Comparison of ENCODE assay signal across 9 mouse cellular contexts in the genomic region with DNA sequence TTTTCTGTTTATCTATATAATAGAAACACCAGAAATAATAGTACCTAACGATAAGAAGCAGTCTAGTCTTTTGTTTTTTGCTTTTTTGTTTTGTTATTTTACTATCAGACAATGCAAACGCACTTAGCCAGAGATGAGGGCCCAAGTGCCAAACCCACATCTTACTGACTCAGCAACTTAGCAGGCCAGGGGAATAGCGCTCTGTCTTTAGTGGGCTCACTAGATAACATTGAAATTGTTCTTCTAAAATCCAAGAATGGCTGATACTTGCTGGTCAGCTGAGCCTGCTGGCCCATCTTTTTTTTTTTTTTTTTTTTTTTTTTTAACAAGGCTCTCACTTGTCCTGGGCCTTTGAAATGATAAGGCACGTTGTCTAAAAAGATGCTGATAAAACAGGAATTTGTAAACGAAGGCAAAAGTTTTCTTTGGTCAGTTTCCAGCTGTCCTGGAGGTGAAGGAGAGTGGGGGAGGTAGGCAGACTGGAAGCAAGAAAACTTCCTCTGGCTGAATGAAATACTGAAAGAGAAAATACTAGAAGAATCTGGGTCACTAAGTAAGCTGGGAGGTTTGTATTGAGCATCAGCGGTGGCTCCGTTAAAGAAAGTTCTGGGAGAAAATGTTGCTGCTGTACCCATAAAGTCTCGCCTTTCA.
DNase-seq lines count a peak whose midpoint lies in the region; ATAC-seq and TF ChIP-seq lines count a peak whose summit lies in the region.
"Had no signal": no experiment of that assay in that cellular context is flagged by ENCODE, and none has a peak within 500 bp of the region (broad histone marks: within the 10 kb centered on the region; RNA-seq: fewer than 3 reads in every experiment).

No protein-coding gene starts in this region.

- H3K4me2 ChIP-seq in forebrain, embryonic 11.5 days (ENCODE audit: low read depth, low read length, severe bottlenecking), result no peak overlapping the region
- no peak overlapping the region for H3K4me2 ChIP-seq in forebrain, embryonic 16.5 days (ENCODE audit: low read length)
- peak overlapping the region; percentile 47; the same call in 1 of the 2 replicates for H3K4me2 ChIP-seq in lung, postnatal 0 days (replicated peaks; ENCODE audit: low read depth, low read length)
- no peak overlapping the region for H3K4me2 ChIP-seq in hindbrain, embryonic 14.5 days (replicated peaks)
- no peak overlapping the region; the same call in 1 of the 2 replicates for H3K4me2 ChIP-seq in neural tube, embryonic 13.5 days

- DNase-seq in forebrain, embryonic 11.5 days (ENCODE audit: low spot score), result no peak
- peak; percentile 40 for DNase-seq in lung, postnatal 0 days (ENCODE audit: low spot score)
- no peak for DNase-seq in lung, adult 18-20 months
- no peak for DNase-seq in hindbrain, embryonic 14.5 days (ENCODE audit: low spot score)
- DNase-seq in urinary bladder, postnatal 4 days (ENCODE audit: low spot score in 2 of 2), result no peak
- no peak for DNase-seq in adrenal gland, postnatal 4 days (ENCODE audit: low spot score in 2 of 2)

- H3K36me3 ChIP-seq in forebrain, embryonic 11.5 days (ENCODE audit: control insufficient read depth, insufficient read depth, low read length), result no peaks in the 10 kb centered on the region
- no peaks in the 10 kb centered on the region for H3K36me3 ChIP-seq in forebrain, embryonic 16.5 days (ENCODE audit: control insufficient read depth, insufficient read depth)
- no peaks in the 10 kb centered on the region for H3K36me3 ChIP-seq in lung, postnatal 0 days (ENCODE audit: insufficient read depth, low read length)
- H3K36me3 ChIP-seq in hindbrain, embryonic 14.5 days (replicated peaks; ENCODE audit: control insufficient read depth, insufficient read depth), result no peaks in the 10 kb centered on the region
- H3K36me3 ChIP-seq in neural tube, embryonic 13.5 days, result no peaks in the 10 kb centered on the region

- no peak for TF ChIP-seq EP300 in lung, postnatal 0 days (IDR thresholded peaks at IDR 0.05)

- TF ChIP-seq CTCF in lung, postnatal 0 days (IDR thresholded peaks at IDR 0.05), result no peak

- ATAC-seq in forebrain, embryonic 11.5 days (replicated peaks; ENCODE audit: low FRiP score), result no peak
- ATAC-seq in forebrain, embryonic 16.5 days, result no peak
- no peak for ATAC-seq in lung, postnatal 0 days
- ATAC-seq in hindbrain, embryonic 14.5 days (ENCODE audit: low FRiP score), result no peak
- ATAC-seq in neural tube, embryonic 13.5 days (ENCODE audit: low read depth), result no peak

- no peaks in the 10 kb centered on the region for H3K27me3 ChIP-seq in forebrain, embryonic 11.5 days (ENCODE audit: control insufficient read depth, insufficient read depth, low read length)
- H3K27me3 ChIP-seq in forebrain, embryonic 16.5 days (replicated peaks; ENCODE audit: control insufficient read depth, insufficient read depth, low read length), result no peaks in the 10 kb centered on the region
- H3K27me3 ChIP-seq in lung, postnatal 0 days (replicated peaks; ENCODE audit: insufficient read depth, low read length), result no peaks in the 10 kb centered on the region
- no peaks in the 10 kb centered on the region for H3K27me3 ChIP-seq in hindbrain, embryonic 14.5 days (ENCODE audit: control insufficient read depth, insufficient read depth, low read length)
- no peaks in the 10 kb centered on the region for H3K27me3 ChIP-seq in neural tube, embryonic 13.5 days
- H3K27me3 ChIP-seq: megakaryocyte, embryonic 14.5 days had no signal

- WGBS in forebrain, embryonic 11.5 days, result 66% methylated on average over 8 of the region's 8 CpGs
- 68% methylated on average over 8 of the region's 8 CpGs for WGBS in forebrain, embryonic 16.5 days
- WGBS in lung, postnatal 0 days, result 35% methylated on average over 8 of the region's 8 CpGs
- 75% methylated on average over 8 of the region's 8 CpGs for WGBS in hindbrain, embryonic 14.5 days
- WGBS in neural tube, embryonic 13.5 days, result 69% methylated on average over 8 of the region's 8 CpGs

- H3K4me1 ChIP-seq in forebrain, embryonic 11.5 days (replicated peaks; ENCODE audit: control insufficient read depth, insufficient read depth, low read length), result no peaks in the 10 kb centered on the region
- no peaks in the 10 kb centered on the region for H3K4me1 ChIP-seq in forebrain, embryonic 16.5 days (replicated peaks; ENCODE audit: control insufficient read depth, insufficient read depth, low read length)
- H3K4me1 ChIP-seq in lung, postnatal 0 days (ENCODE audit: insufficient read depth, low read depth, low read length), result no peaks in the 10 kb centered on the region
- peaks cover 5% of the 10 kb centered on the region; the same call in 1 of the 2 replicates for H3K4me1 ChIP-seq in hindbrain, embryonic 14.5 days (replicated peaks; ENCODE audit: control insufficient read depth, insufficient read depth, low read length)
- peaks cover 15% of the 10 kb centered on the region for H3K4me1 ChIP-seq in neural tube, embryonic 13.5 days (replicated peaks)

- H3K9ac ChIP-seq in forebrain, embryonic 11.5 days (ENCODE audit: low read length), result no peak overlapping the region; the same call in 1 of the 2 replicates
- H3K9ac ChIP-seq in forebrain, embryonic 16.5 days (replicated peaks; ENCODE audit: low read depth, low read length), result no peak overlapping the region
- H3K9ac ChIP-seq in lung, postnatal 0 days (replicated peaks; ENCODE audit: low read depth), result peak overlapping the region; percentile 60
- H3K9ac ChIP-seq in hindbrain, embryonic 14.5 days, result no peak overlapping the region
- H3K9ac ChIP-seq in neural tube, embryonic 13.5 days, result peak overlapping the region; percentile 48; the same call in 1 of the 2 replicates

- no peaks in the 10 kb centered on the region for H3K9me3 ChIP-seq in forebrain, embryonic 11.5 days (ENCODE audit: control insufficient read depth, low read length)
- no peaks in the 10 kb centered on the region for H3K9me3 ChIP-seq in forebrain, embryonic 16.5 days (ENCODE audit: control insufficient read depth, low read length)
- no peaks in the 10 kb centered on the region for H3K9me3 ChIP-seq in lung, postnatal 0 days (ENCODE audit: low read length)
- no peaks in the 10 kb centered on the region for H3K9me3 ChIP-seq in hindbrain, embryonic 14.5 days (ENCODE audit: control insufficient read depth, low read length)
- no peaks in the 10 kb centered on the region for H3K9me3 ChIP-seq in neural tube, embryonic 13.5 days
- H3K9me3 ChIP-seq: megakaryocyte, embryonic 14.5 days had no signal

- peak overlapping the region; percentile 76 for H3K27ac ChIP-seq in forebrain, embryonic 11.5 days (ENCODE audit: low read depth, low read length)
- H3K27ac ChIP-seq in forebrain, embryonic 16.5 days (ENCODE audit: low read length), result no peak overlapping the region
- H3K27ac ChIP-seq in lung, postnatal 0 days (ENCODE audit: low read length), result peak overlapping the region; percentile 95
- H3K27ac ChIP-seq in hindbrain, embryonic 14.5 days, result no peak overlapping the region
- peak overlapping the region; percentile 83 for H3K27ac ChIP-seq in neural tube, embryonic 13.5 days (replicated peaks)

- peak overlapping the region; percentile 16; the same call in 1 of the 2 replicates for H3K4me3 ChIP-seq in forebrain, embryonic 11.5 days (ENCODE audit: low read depth, low read length)
- H3K4me3 ChIP-seq in forebrain, embryonic 16.5 days (replicated peaks; ENCODE audit: low read length), result no peak overlapping the region
- peak overlapping the region; percentile 42 for H3K4me3 ChIP-seq in lung, postnatal 0 days (ENCODE audit: low read depth, low read length)
- H3K4me3 ChIP-seq in hindbrain, embryonic 14.5 days (replicated peaks; ENCODE audit: low read length), result peak overlapping the region; percentile 13; the same call in 1 of the 2 replicates
- peak overlapping the region; percentile 24 for H3K4me3 ChIP-seq in neural tube, embryonic 13.5 days
- H3K4me3 ChIP-seq: megakaryocyte, embryonic 14.5 days had no signal

Comparison
In these comparisons a context has a peak if more than half of its experiments do, and no peak if none do; other contexts are left out.
1. H3K27ac ChIP-seq: peak in forebrain, embryonic 11.5 days (single experiment), lung, postnatal 0 days (single experiment) and neural tube, embryonic 13.5 days (single experiment); none in forebrain, embryonic 16.5 days (single experiment) and hindbrain, embryonic 14.5 days (single experiment).
2. H3K9ac ChIP-seq: peak in lung, postnatal 0 days (single experiment) and neural tube, embryonic 13.5 days (single experiment); none in forebrain, embryonic 11.5 days (single experiment), forebrain, embryonic 16.5 days (single experiment) and hindbrain, embryonic 14.5 days (single experiment).